Mouse (Mus musculus) cortical plate, adult 2 months (tissue): Measurements from ENCODE around the gene Prkce. TPM values are rescaled to one million over a fixed set of nuclear protein-coding genes. Genes with fewer than 3 reads are reported as not detected.

Experiments
- H3K27ac ChIP-seq: fragments of 200-500 bp; 2 replicates; pipeline ENCODE4 v1.5.1; 2012; ENCODE audit warnings: low read length, control low read depth, inconsistent platforms; ENCODE audit not compliant: insufficient read depth
- H3K4me1 ChIP-seq: fragments of 200-500 bp; 2 replicates; pipeline ENCODE4 v1.6.1; 2011; ENCODE audit warnings: low read length; ENCODE audit not compliant: control insufficient read depth, insufficient read depth
- H3K4me3 ChIP-seq: fragments of 200-500 bp; 2 replicates; pipeline ENCODE4 v1.5.1; 2011; ENCODE audit warnings: mild to moderate bottlenecking, low read length, control low read depth; ENCODE audit not compliant: insufficient read depth
- CTCF ChIP-seq: fragments of 200-500 bp; IDR thresholded peaks from 2 replicates; pipeline ENCODE4 v1.5.1; 2011; ENCODE audit warnings: mild to moderate bottlenecking, control low read depth, low read length; ENCODE audit not compliant: insufficient read depth; ENCODE audit errors: extremely low read depth
- POLR2A ChIP-seq: fragments of 200-500 bp; IDR thresholded peaks from 2 replicates; pipeline ENCODE4 v1.6.1; 2011; ENCODE audit warnings: mild to moderate bottlenecking, low read length, control low read depth; ENCODE audit not compliant: insufficient read depth; ENCODE audit errors: extremely low read depth
- polyA plus RNA-seq: library from polyadenylated mRNA; depleted of rRNA; stranded (reverse); fragments of >200 nt; gene quantifications from 2 replicates; pipeline ENCODE4 v1.2.3, GENCODE M21; 2012

The Prkce gene
- polyA plus RNA-seq, 1 experiment = 83.7 TPM

- no peak overlapping the region for H3K4me3 ChIP-seq
- no peak for TF ChIP-seq CTCF
- TF ChIP-seq POLR2A = no peak
- peaks cover 20% of the 10 kb centered on the region for H3K4me1 ChIP-seq
- 0 out of 2 replicates have a peak overlapping the region, but pooled peaks have one; percentile 9 for H3K27ac ChIP-seq
These were observed 238.1 kb downstream of the Prkce start for GRCm38 (mm10) chr17:86405644-86406043.

GRCm38 (mm10) chr17:86407921-86408613 is 240.5 kb downstream of the Prkce start:
- Histone ChIP-seq H3K4me3 (no peak overlapping the region), H3K4me1 (peaks cover 30% of the 10 kb centered on the region), H3K27ac (peak overlapping the region; percentile 28; the same call in 1 of the 2 replicates)
- no peak for TF ChIP-seq POLR2A

- no peak overlapping the region for H3K4me3 ChIP-seq
- peaks cover 28% of the 10 kb centered on the region for H3K4me1 ChIP-seq
- H3K27ac ChIP-seq = no peak overlapping the region
These were observed 241.0 kb downstream of the Prkce start for GRCm38 (mm10) chr17:86408614-86409006.

GRCm38 (mm10) chr17:86409485-86409884 is 241.9 kb downstream of the Prkce start:
- Histone ChIP-seq H3K27ac (no peak overlapping the region), H3K4me1 (peaks cover 24% of the 10 kb centered on the region), H3K4me3 (no peak overlapping the region)
- no peak for TF ChIP-seq POLR2A
- no peak for TF ChIP-seq CTCF

More at GRCm38 (mm10) chr17:86408614-86409006, 241.0 kb downstream of the Prkce start:
- TF ChIP-seq POLR2A = no peak
- no peak for TF ChIP-seq CTCF

- Histone ChIP-seq H3K4me1 (peaks cover 24% of the 10 kb centered on the region), H3K27ac (no peak overlapping the region), H3K4me3 (no peak overlapping the region)
- TF ChIP-seq POLR2A = no peak
- TF ChIP-seq CTCF = no peak
These were observed 242.9 kb downstream of the Prkce start for GRCm38 (mm10) chr17:86410496-86410895.

- H3K4me1 ChIP-seq = peaks cover 34% of the 10 kb centered on the region
- TF ChIP-seq POLR2A (no peak), CTCF (no peak)
- no peak overlapping the region for H3K4me3 ChIP-seq
- no peak overlapping the region for H3K27ac ChIP-seq
These were observed 244.6 kb downstream of the Prkce start for GRCm38 (mm10) chr17:86412141-86412540.

- Histone ChIP-seq H3K4me3 (no peak overlapping the region), H3K27ac (0 out of 2 replicates have a peak overlapping the region, but pooled peaks have one; percentile 3), H3K4me1 (peaks cover 29% of the 10 kb centered on the region)
- no peak for TF ChIP-seq POLR2A
- TF ChIP-seq CTCF = no peak
These were observed 247.0 kb downstream of the Prkce start for GRCm38 (mm10) chr17:86414608-86415007.

GRCm38 (mm10) chr17:86415989-86416388 is 248.4 kb downstream of the Prkce start:
- peaks cover 25% of the 10 kb centered on the region for H3K4me1 ChIP-seq
- TF ChIP-seq CTCF (no peak), POLR2A (no peak)
- no peak overlapping the region for H3K4me3 ChIP-seq
- H3K27ac ChIP-seq = peak overlapping the region; percentile 32; the same call in 1 of the 2 replicates

- no peak for TF ChIP-seq CTCF
- TF ChIP-seq POLR2A = no peak
- peaks cover 18% of the 10 kb centered on the region for H3K4me1 ChIP-seq
- H3K4me3 ChIP-seq = no peak overlapping the region
- H3K27ac ChIP-seq = peak overlapping the region; percentile 20
These were observed 250.7 kb downstream of the Prkce start for GRCm38 (mm10) chr17:86418334-86418733.

GRCm38 (mm10) chr17:86419199-86419598 is 251.6 kb downstream of the Prkce start:
- Histone ChIP-seq H3K4me3 (no peak overlapping the region), H3K27ac (no peak overlapping the region), H3K4me1 (peaks cover 17% of the 10 kb centered on the region)
- TF ChIP-seq CTCF (no peak), POLR2A (no peak)
